Mouse (Mus musculus): ENCODE measurements around the gene Nsun4. TPM values are rescaled to one million over a fixed set of nuclear protein-coding genes. Genes with fewer than 3 reads are reported as not detected.

Nsun4 gene
- total RNA-seq (2021), result 1 to 10 TPM; 8.5 to 9.1 TPM
- long read RNA-seq, experiment 1, transcript Nsun4-202 (6 exons, 2,439 nt), result major isoform, 6 of 8 reads
- long read RNA-seq, experiment 1, partial matches to known transcripts, result 1 of 8 reads
- long read RNA-seq, experiment 1, other reads (novel, unspliced or antisense), result 1 of 8 reads
- long read RNA-seq, experiment 2, transcript Nsun4-202 (6 exons, 2,439 nt), result major isoform, 8 of 9 reads
- long read RNA-seq, experiment 2, partial matches to known transcripts, result 0 of 9 reads
- long read RNA-seq, experiment 2, other reads (novel, unspliced or antisense), result 1 of 9 reads

DNA sequence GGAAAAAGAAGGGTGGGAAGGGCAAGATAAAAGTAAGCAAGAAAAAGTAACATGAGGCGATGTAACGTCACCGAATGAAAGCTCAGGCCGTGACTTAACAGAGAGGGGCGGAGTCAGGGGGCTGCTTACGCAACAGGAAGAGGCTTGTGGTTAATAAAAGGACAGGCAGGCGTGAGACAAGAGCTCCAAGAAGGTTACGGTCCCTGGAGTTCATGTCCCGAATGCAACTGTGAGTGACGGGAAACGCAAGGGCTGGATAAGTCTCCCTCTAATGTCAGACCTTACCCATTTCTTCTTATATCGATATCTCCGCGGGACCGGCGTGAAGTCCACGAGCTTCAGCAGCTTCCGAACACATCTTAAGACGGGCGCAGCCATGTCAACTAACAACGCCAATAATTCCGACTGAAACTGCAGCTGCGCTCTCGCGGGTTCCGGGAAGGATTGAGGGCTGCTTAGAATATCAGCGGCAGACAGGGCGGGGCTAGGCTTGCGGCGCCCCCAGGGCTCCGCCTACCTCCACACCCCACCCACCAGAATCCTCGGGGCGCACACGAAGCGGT, at the start of gene Nsun4:
Gene Nsun4, minus strand, starts transcription at position 478 of the 563 bp plus-strand sequence.
- peak; percentile 88 to 90 for DNase-seq (ENCODE audit: low spot score in 2 of 2)
- intact Hi-C loops (cut with DNase I), result no loop called here

DNA sequence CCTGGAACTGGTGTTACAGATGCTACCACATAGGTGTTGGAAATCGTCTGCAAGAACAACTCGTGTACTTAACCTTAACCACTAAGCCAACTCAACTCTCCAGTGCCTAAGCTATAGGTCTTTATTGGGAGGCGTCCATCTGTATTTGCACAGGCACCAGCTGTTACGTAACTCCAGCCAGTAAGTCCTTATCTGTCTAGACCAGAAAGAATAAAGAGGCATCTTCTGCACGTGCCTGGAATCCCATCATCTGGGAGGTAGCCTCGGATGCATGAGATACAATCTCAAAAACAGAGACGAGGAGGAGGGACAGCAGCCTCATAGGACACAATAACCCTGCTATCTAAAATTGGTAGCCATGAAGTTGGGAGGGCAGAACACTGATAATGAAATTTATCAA, 47.3 kb upstream of the Nsun4 start:
- intact Hi-C loops (cut with DNase I), result no loop called here
- no peak for DNase-seq (ENCODE audit: low spot score in 2 of 2)

DNA sequence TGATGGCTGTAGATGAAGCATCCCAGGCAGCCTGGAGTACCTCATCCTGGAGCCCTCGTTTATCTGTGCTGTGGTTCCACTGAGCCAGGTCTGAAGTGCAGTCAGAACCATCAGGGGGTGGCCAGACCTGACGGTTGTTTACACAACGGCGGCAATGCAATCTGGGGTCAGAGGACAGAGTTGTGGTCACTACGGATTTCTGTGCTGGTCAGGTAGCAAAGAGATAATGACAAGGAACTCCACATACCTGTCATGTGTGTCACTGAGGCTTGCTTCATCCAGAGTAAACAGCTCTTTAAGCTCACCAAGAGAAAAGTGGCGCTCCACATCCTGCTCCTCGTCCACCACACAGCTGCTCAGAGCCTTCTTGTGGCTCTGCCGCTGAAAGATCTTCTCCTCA, 43.5 kb upstream of the Nsun4 start:
- intact Hi-C loops (cut with DNase I), result no loop called here
- DNase-seq (ENCODE audit: low spot score in 2 of 2), result no peak

DNA sequence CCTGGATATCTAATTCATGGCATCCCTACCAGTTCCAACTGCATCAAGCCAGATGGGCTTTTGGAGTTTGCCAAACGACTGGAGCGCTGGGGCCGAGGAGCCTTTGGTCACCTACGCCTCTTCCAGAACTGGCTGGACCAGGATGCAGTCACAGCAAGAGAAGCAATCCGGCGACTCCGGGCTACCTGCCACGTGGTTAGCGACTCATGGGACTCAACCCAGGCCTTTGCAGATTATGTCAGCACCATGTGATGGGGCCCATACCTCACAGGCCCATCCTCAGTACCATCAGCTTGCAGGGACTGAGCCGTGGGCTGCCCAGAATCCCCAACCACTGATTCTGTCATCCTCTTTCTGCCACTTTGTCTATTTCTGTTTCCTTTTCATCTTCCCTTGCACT, 42.6 kb upstream of the Nsun4 start:
- intact Hi-C loops (cut with DNase I), result no loop called here
- DNase-seq (ENCODE audit: low spot score in 2 of 2), result no peak

DNA sequence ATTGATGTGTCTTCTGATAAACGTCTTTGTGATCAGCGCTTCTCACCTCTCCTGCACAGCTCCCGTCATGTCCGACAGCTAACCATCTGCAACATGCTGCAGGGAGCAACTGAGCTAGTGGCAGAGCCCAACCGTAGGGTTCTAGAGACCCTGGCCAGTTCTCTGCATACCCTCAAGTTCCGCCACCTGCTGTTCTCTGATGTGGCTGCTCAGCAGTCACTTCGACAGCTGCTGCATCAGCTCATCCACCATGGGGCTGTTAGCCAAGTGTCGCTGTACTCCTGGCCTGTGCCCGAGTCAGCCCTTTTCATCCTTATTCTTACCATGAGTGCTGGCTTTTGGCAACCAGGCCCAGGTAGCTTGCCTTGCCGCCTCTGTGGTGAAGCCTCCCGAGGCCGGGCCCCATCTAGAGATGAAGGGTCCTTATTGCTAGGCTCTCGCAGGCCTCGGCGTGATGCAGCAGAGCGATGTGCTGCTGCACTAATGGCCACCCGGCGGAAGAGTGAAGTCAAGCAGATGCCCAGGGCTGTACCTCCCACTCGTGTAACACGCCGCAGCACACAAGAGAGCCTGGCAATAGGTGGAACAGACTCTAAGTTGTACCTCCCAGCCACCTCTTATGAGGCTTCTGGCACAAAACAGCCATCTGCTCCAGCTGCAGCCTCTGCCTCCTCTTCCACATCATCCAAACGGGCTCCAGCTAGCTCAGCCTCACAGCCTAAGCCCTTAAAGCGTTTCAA, 35.0 kb upstream of the Nsun4 start:
- no peak for DNase-seq (ENCODE audit: low spot score in 2 of 2)
- intact Hi-C loops (cut with DNase I), result no loop called here

DNA sequence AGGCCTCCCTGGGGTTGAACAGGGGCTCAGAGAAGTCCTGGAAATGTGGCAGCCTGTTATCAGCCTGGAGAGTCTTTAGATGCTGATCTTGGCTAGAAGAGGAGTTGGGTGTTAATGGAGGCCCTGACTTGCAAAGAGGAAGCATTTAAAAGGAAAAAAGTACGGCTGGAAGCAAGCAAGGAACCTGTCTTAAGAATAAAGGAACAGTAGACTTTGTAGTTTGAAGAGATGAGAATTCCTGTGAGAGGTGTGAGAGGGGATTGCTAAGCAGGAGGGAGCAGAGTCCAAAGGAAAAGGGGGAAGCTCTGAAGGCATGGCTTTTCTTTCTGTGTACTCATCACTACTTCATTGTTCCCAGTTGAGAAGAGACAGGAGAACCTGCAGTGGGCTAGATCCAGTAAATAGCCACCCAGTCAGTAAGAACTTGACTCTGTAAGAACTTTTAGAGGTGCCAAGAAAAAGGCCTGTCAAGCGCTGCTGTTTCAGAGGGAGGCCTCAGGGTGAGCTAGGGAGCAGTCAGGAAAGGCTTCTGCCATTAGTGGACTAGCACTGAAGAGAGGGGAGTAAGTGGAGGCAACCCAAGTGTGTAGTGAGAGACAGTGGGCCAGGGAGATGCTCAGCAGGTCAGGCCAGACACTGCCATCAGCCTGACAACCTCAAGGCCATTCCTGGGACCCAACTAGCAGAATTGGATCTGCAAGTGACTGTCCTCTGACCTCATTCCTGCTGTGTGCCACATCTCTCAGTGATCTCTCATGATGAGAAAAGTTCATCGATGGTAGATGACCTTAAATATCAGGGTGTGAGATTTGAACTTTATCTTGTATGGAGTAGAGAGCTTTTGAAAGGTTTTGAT, 23.8 kb upstream of the Nsun4 start:
- intact Hi-C loops (cut with DNase I), result no loop called here
- no peak for DNase-seq (ENCODE audit: low spot score in 2 of 2)

DNA sequence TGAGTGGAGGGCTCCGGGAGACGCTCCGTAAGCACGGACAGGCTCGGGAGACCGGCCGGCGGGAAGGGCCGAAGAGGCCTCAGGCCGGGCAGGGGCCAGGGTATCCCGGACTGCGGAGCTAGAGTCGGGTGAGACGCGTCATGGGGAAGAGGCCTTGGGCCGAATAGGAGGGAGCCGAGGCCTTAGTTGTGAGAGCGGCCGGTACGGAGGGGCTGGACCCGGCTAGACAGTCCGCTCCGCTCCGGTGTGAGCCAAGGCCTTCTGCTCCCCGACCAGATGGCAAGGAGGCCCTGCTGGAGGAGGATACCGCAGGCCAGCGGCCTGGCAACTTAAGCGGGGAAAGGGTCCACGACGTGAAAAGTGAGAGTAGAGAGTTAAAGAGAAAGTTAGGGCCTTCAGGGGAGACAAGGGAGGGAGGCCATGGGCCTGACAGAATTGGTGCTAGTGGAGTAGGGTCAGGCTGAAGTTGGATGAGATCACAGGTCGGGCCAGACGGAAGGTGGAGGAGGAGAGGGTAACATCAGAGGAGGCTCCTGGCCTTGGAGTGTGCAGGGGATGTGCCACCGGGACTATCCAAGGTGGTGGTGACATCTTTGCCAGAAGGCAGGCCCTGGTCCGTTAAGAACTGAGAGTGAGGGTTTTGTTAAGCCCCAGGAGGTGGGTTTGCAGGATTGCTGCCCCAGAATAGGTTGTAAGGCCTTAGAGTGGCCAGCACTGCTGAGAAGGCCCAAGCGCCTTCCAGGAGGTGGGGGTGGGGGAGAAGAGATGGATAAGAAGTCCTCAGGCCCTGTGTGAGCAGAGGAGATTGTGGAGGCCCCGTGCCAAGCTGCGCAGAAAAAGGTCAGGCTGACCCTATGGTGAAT, 22.9 kb upstream of the Nsun4 start:
- peak in 1 of 2 experiments; percentile 30 for DNase-seq (ENCODE audit: low spot score in 2 of 2)
- intact Hi-C loops (cut with DNase I), result no loop called here

DNA sequence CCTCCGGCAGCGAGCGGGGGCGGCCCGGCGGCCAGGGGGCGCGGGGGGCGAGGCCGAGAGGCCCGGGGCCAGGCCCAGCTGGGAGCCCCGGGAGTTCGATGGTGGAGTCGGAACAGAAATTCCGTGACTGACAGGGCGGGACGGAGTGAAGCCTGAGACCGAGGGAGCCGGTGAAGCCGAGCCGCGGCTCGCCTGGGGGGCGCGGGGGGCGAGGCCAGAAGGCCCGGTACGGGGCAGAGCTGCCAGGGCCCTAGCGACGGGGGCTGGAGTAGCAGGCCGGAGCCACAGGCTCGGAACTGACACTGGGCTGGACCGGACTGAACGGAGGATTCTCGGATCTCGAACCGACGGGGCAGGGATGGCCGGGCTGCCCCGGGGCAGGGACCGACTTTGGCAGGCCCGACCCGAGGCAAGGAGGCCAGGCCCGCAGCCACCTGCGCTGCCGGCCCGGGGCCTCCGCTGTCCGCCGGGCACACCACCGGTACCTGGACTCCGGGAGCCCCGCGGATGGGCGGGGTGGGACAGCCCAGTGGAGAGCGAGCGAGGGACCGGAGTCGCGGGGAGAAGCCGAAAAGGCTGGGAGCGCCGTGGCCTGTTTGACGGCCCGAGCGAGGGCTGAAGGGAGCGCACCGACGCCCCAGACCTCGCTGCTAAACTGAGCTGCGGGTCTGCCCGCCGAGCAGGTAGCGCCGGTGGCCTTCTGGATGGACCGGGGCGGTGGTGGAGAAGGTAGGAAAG, 22.1 kb upstream of the Nsun4 start:
- intact Hi-C loops (cut with DNase I), result no loop called here
- peak; percentile 56 to 59 for DNase-seq (ENCODE audit: low spot score in 2 of 2)

DNA sequence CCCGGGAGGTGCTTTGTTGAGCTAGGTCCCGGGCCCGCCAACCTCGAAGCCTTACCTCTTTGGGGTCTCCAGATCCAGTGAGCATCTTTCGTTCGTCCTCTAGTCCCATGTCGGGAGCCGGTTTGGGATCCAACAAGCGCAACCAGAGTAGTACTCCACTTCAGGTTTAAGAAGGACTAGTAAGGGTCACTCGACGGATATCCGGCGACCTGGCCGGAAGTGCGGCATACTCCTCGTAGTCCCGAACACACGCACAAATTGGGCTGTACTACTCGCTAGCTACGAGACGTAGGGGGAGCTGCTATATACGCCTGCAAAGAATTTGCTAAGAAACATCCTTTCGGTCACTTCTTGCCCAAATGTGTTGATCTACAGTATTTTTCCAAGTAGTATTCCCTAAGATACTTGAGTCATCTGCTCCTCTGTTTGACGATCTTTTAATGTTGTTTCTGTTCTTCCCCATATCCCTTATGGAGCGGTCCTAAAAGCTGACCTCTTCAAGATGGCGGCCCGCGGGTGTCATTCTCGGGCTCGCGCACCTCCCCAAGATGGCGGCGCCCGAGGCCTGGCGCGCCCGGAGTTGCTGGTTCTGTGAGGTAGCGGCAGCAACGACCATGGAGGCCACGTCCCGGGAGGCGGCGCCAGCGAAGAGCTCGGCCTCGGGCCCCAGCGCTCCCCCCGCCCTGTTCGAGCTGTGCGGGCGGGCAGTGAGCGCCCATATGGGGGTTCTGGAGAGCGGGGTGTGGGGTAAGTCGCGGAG, 21.4 kb upstream of the Nsun4 start, which contains the start of the genes Uqcrh and Lrrc41:
Gene Uqcrh, minus strand, starts transcription at position 211 of the 760 bp plus-strand sequence.
Gene Lrrc41, plus strand, starts transcription at position 409 of the 760 bp plus-strand sequence.
- intact Hi-C loops (cut with DNase I), result no loop called here

DNA sequence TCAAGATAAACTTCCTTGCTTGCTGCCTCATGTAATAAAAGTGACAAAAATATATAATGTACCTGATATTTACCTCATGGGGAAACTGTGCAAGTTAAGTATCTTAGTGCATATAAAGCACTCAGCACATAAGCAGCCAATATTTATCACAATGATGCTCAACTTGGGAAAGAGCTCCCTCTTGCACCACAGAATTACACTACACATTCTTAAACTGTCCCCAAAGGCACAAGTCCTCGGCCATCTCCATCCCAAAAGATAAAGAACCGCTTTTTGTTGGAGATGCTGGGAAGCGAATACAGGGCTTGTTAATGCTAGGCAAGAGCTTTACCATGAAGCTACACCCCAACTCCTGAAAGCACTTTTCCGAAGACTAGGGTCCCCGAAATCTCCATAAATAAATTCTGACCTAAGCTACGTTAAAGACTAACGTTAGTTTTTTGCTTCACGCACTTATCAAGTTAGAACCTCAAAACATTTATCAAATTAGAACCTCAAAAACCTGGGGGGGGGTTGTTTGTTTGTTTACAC, 20.5 kb upstream of the Nsun4 start:
- DNase-seq (ENCODE audit: low spot score in 2 of 2), result no peak
- intact Hi-C loops (cut with DNase I), result no loop called here

More for the DNA sequence above, 21.4 kb upstream of the Nsun4 start, which contains the start of the genes Uqcrh and Lrrc41:
- peak; percentile 97 for DNase-seq (ENCODE audit: low spot score in 2 of 2)

DNA sequence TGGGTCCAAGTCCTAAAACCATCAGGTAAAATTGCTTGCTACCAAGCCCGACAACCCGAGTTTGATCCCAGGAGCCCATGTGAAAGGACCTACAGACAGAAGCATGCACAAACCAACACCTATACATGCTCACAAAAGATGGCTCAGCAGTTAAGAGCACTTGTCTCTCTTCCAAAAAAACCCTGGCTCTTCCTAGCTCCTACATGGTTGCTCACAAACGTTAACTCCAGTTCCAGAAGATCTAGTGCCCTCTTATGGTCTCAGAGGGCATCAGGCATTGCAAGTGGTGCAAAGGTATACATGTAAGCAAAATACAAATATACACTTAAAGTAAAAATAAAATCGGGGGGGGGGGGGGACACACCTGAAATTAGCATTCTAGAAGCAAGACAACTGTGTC, 19.5 kb upstream of the Nsun4 start:
- intact Hi-C loops (cut with DNase I), result no loop called here
- DNase-seq (ENCODE audit: low spot score in 2 of 2), result no peak

DNA sequence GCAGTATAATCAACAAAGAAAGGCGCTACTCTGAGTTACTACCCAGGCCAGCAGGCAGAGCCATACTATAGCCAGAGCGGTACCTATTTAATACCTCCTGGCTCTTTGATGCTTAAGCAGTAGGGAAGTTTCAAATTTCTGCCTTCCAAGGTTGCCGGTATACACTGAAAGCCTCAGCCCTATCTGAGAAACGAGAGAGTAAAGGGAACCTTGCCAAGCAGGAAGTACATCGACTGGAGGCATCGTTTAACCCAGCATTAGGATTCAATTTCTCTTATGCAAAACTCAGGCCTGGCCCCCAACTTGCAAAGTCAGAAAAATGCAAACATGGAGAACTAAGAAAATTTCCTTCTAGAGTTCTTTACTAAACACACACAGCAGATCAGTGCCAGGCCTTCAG, 16.4 kb upstream of the Nsun4 start:
- intact Hi-C loops (cut with DNase I), result no loop called here
- no peak for DNase-seq (ENCODE audit: low spot score in 2 of 2)

DNA sequence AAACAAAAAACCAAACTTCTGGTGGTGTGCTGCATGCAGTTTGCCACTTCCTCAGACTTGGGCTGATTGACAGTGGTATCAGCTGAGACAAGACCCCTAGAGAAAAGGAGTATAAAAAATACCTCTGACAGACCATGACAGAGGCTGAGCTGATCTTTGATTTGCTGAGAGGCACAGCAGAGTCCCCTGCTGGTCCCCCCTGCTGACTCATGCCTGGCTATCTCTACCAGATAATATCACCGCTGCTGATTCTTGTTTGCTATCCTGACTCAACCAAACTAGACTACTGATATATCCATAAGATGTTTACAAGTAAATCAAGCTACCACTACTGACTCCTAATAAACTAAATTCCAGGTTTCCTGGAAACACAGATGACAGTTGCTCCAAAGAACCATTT, 10.2 kb upstream of the Nsun4 start:
- no peak for DNase-seq (ENCODE audit: low spot score in 2 of 2)
- intact Hi-C loops (cut with DNase I), result no loop called here

DNA sequence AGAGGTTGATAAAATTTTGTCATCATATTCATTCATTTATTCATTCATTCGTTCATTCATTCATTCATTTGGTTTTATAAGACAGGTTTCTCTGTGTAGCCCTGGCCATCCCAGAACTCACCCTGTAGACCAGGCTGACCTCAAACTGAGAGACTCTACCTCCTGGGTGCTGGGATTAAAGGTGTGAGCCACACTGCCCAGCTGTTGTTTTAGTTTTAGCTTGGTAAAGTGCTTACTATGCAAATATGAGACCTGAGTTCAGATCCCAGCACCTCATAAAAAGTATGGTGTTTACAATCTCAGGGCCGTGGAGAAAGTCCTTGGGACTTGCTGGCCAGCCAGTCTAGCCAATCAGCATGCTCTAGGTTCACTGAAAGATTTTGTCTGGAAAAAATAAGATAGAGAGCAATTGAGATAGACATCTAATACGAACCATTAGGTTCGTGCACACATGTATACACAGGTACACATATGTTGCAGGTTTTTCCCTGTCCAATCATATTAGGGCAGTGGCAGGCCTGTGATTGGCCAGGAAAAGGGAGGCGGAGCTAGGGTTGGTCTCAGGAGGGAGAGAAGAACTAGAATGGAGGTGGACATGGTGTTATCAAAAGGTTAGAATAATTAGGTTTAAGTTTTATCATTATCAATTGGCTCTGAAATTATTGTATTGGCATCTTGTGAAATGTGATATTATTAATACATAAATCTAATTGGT, 5.5 kb upstream of the Nsun4 start:
- intact Hi-C loops (cut with DNase I), result no loop called here
- DNase-seq (ENCODE audit: low spot score in 2 of 2), result no peak

DNA sequence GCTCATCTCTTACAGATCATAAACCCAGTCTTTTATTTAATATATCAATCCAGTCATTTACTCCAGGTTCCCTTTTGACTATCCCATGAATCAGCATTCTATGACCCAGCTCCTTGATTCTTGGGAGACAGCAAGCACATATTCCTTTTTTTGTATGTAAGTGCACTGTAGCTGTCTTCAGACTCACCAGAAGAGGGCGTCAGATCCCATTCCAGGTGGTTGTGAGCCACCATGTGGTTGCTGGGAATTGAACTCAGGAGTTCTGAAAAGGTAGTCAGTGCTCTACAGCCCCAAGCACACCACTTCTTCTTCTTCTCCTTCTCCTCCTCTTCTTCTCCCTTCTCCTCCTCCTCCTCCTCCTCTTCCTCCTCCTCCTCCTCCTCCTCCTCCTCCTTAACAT, 3.9 kb upstream of the Nsun4 start:
- intact Hi-C loops (cut with DNase I), result no loop called here
- DNase-seq (ENCODE audit: low spot score in 2 of 2), result no peak

DNA sequence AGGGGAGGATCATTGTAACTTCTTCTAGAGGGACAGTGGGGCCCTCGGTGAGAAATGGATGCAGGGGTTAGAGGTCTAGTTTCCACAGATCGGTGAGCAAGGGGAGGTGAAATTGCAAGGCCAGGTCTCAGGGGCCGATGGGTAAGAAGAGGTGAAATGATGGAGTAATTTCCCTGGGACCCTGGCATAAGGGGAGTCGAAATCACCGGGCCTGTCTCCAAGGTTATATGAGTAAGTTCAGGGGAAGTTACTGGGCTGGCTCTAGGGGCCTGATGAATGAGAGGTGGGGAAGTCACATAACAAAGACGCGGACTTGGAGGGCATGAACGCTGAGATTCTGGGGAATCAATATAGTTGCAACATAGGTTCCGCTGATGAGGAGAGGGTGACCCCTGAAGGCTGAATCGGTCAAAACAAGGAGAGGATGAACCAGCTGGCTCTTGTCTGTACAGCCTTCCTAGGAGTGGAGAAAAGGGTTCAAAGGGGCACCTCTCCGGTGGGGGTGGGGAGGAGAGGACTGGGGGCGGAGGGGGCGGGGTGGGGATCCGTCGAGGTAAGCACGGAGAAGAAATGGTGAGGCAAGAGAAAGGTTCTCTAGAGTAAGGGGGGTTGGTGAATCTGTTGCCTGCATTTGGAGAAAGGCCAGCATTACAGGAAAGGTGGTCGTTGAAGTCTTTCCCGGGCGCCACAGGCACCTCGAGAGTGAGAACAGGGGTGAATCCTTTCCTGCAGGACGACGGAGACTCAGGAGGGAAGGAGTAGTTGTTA, 966 bp downstream of the Nsun4 start:
- intact Hi-C loops (cut with DNase I), result no loop called here
- DNase-seq (ENCODE audit: low spot score in 2 of 2), result no peak
